Mouse (Mus musculus) midbrain, postnatal 0 days (tissue): ENCODE data around the gene Notum. TPM values are rescaled to one million over a fixed set of nuclear protein-coding genes. Genes with fewer than 3 reads are reported as not detected.
A peak's percentile ranks its signal among the peaks of the same experiment; 100 is the strongest.

Experiments used
- ATAC-seq: fragments of 200-750 bp; cut with Nextera tagmentation; 2 replicates; pipeline ENCODE4 v1.8.0; 2017; ENCODE audit warnings: moderate number of reproducible peaks, mild to moderate bottlenecking, moderate TSS enrichment, moderate library complexity; ENCODE audit not compliant: low FRiP score
- DNase-seq: peaks from one replicate; pipeline ENCODE4 v3.0.0-alpha.2; 2015; ENCODE audit warnings: low spot score
- H3K27ac ChIP-seq: fragments of 300-500 bp; sonication (generic); 2 replicates; pipeline ENCODE4 v1.5.1; 2014; ENCODE audit warnings: low read depth, mild to moderate bottlenecking, low read length, mixed read lengths
- H3K27me3 ChIP-seq: fragments of 300-500 bp; sonication (generic); 2 replicates; pipeline ENCODE4 v1.6.1; 2014; ENCODE audit warnings: low read length, control low read depth, mixed read lengths; ENCODE audit not compliant: insufficient read depth
- H3K36me3 ChIP-seq: fragments of 300-500 bp; sonication (generic); 2 replicates; pipeline ENCODE4 v1.6.1; 2014; ENCODE audit warnings: low read length, control low read depth, mixed read lengths; ENCODE audit not compliant: insufficient read depth
- H3K4me1 ChIP-seq: fragments of 300-500 bp; sonication (generic); 2 replicates; pipeline ENCODE4 v1.6.1; 2014; ENCODE audit warnings: mild to moderate bottlenecking, control low read depth, antibody characterized with exemption, low read length, mixed read lengths; ENCODE audit not compliant: insufficient read depth
- H3K4me2 ChIP-seq: fragments of 300-500 bp; sonication (generic); 2 replicates; pipeline ENCODE4 v1.6.1; 2014; ENCODE audit warnings: low read depth, mild to moderate bottlenecking, low read length, mixed read lengths; ENCODE audit not compliant: poor library complexity, severe bottlenecking
- H3K4me3 ChIP-seq: fragments of 300-500 bp; sonication (generic); 2 replicates; pipeline ENCODE4 v1.5.1; 2014; ENCODE audit warnings: low read depth, mild to moderate bottlenecking, low read length, moderate library complexity
- H3K9ac ChIP-seq: fragments of 300-500 bp; sonication (generic); replicated peaks from 2 replicates; pipeline ENCODE4 v1.6.1; 2014; ENCODE audit warnings: mild to moderate bottlenecking, low read length, moderate library complexity, mixed read lengths; ENCODE audit not compliant: poor library complexity, severe bottlenecking
- H3K9me3 ChIP-seq: fragments of 300-500 bp; sonication (generic); 2 replicates; pipeline ENCODE4 v1.6.1; 2016; ENCODE audit warnings: low read length, control low read depth
- CTCF ChIP-seq: IDR thresholded peaks from 2 replicates; pipeline ENCODE4 v1.5.1; 2016; ENCODE audit warnings: antibody characterized with exemption, mild to moderate bottlenecking
- WGBS: fragments of 180-500 bp; shearing (Covaris S2); extraction: QIAGEN DNeasy Blood & Tissue Kit; methylation state at CpG from one replicate; pipeline ENCODE4 v1.1.7; 2014; 5-methylcytosine and 5-hydroxymethylcytosine counted together
- polyA plus RNA-seq: library from polyadenylated mRNA; unstranded; fragments of >200 nt; fragmentation: Nextera tagmentation; extraction: Ambion mirVana; gene quantifications from 2 replicates; pipeline ENCODE4 v1.2.1, GENCODE M21; 2015
- total RNA-seq: library from RNA; depleted of rRNA; stranded (reverse); fragments of >200 nt; gene quantifications from 2 replicates; pipeline ENCODE4 v1.2.3, GENCODE M21; 2014

Gene Notum
- total and polyA plus RNA-seq, 2 experiments from 2014 or later: 3.1 to 5.5 TPM

GRCm38 (mm10) chr11:120623961-120624679, 36.9 kb downstream of the Notum start:
- Histone ChIP-seq H3K4me2 (peak overlapping the region; percentile 97), H3K9me3 (no peaks in the 10 kb centered on the region), H3K4me3 (peak overlapping the region; percentile 64), H3K4me1 (0 out of 2 replicates have a peak, but pooled peaks cover 3% of the 10 kb centered on the region), H3K27ac (peak overlapping the region; percentile 86), H3K27me3 (no peaks in the 10 kb centered on the region), H3K36me3 (peaks cover 48% of the 10 kb centered on the region), H3K9ac (peak overlapping the region; percentile 59)
- ATAC-seq (0 out of 2 replicates have a peak, but pooled peaks have one; percentile 59), DNase-seq (peak; percentile 65)
- peak; percentile 68 for TF ChIP-seq CTCF
- 14% methylated on average over 29 of the region's 30 CpGs for WGBS

GRCm38 (mm10) chr11:120622805-120623204, 38.2 kb downstream of the Notum start:
- Histone ChIP-seq H3K27me3 (no peaks in the 10 kb centered on the region), H3K9ac (no peak overlapping the region), H3K4me2 (no peak overlapping the region), H3K4me3 (no peak overlapping the region), H3K27ac (no peak overlapping the region), H3K9me3 (no peaks in the 10 kb centered on the region), H3K36me3 (peaks cover 49% of the 10 kb centered on the region), H3K4me1 (0 out of 2 replicates have a peak, but pooled peaks cover 3% of the 10 kb centered on the region)
- no peak for ATAC-seq
- DNase-seq: no peak
- TF ChIP-seq CTCF: no peak
- WGBS: 92% methylated on average over 6 of the region's 6 CpGs

- Histone ChIP-seq H3K36me3 (peaks cover 42% of the 10 kb centered on the region), H3K27me3 (no peaks in the 10 kb centered on the region), H3K27ac (no peak overlapping the region), H3K4me3 (no peak overlapping the region), H3K9me3 (no peaks in the 10 kb centered on the region), H3K4me2 (no peak overlapping the region), H3K9ac (no peak overlapping the region), H3K4me1 (peaks cover 9% of the 10 kb centered on the region; the same call in 1 of the 2 replicates)
- DNase-seq (no peak), ATAC-seq (no peak)
- 92% methylated on average over 14 of the region's 14 CpGs for WGBS
- TF ChIP-seq CTCF: no peak
These were observed 40.8 kb downstream of the Notum start for GRCm38 (mm10) chr11:120620195-120620594.

GRCm38 (mm10) chr11:120618619-120619535, 42.1 kb downstream of the Notum start:
- 94% methylated on average over 25 of the region's 25 CpGs for WGBS
- no peak overlapping the region for H3K4me3 ChIP-seq
- H3K27ac ChIP-seq: no peak overlapping the region

GRCm38 (mm10) chr11:120617519-120618112, 43.4 kb downstream of the Notum start, which contains the start of gene Pcyt2:
Gene Pcyt2, minus strand, starts transcription at chr11:120617936.
- WGBS: under 1% methylated on average over 56 of the region's 56 CpGs
- no peak for TF ChIP-seq CTCF
- H3K36me3 ChIP-seq: peaks cover 46% of the 10 kb centered on the region

More at GRCm38 (mm10) chr11:120618619-120619535, 42.1 kb downstream of the Notum start:
- no peaks in the 10 kb centered on the region for H3K27me3 ChIP-seq
- DNase-seq: no peak
- ATAC-seq: no peak
- H3K4me1 ChIP-seq: peaks cover 8% of the 10 kb centered on the region; the same call in 1 of the 2 replicates
- no peak for TF ChIP-seq CTCF
- no peaks in the 10 kb centered on the region for H3K9me3 ChIP-seq
- no peak overlapping the region for H3K4me2 ChIP-seq
- peaks cover 46% of the 10 kb centered on the region for H3K36me3 ChIP-seq
- no peak overlapping the region for H3K9ac ChIP-seq

More at GRCm38 (mm10) chr11:120617519-120618112, 43.4 kb downstream of the Notum start, which contains the start of gene Pcyt2:
- Histone ChIP-seq H3K4me2 (peak within 1 kb of the TSS; percentile 84), H3K4me3 (peak within 1 kb of the TSS; percentile 78), H3K9me3 (no peaks in the 10 kb centered on the region), H3K27me3 (no peaks in the 10 kb centered on the region), H3K9ac (peak within 1 kb of the TSS; percentile 81), H3K4me1 (peaks cover 8% of the 10 kb centered on the region; the same call in 1 of the 2 replicates), H3K27ac (peak within 1 kb of the TSS; percentile 85)
- DNase-seq: peak; percentile 95
- ATAC-seq: peak; percentile 92
